Mouse (Mus musculus) myocyte (in vitro differentiated cells): ENCODE measurements around the gene Resp18. TPM values are rescaled to one million over a fixed set of nuclear protein-coding genes. Genes with fewer than 3 reads are reported as not detected.

Experiments used
- H3K27me3 ChIP-seq: one replicate; pipeline ENCODE4 v1.6.1; 2011; ENCODE audit not compliant: control insufficient read depth, insufficient read depth, insufficient read length
- H3K36me3 ChIP-seq: one replicate; pipeline ENCODE4 v1.6.1; 2011; ENCODE audit not compliant: control insufficient read depth, insufficient read depth
- H3K4me2 ChIP-seq: one replicate; pipeline ENCODE4 v1.6.1; 2011; ENCODE audit warnings: low read depth, control low read depth
- H3K4me3 ChIP-seq: one replicate; pipeline ENCODE4 v1.5.1; 2011; ENCODE audit warnings: mild to moderate bottlenecking, control low read depth, moderate library complexity
- H3K79me2 ChIP-seq: one replicate; pipeline ENCODE4 v1.6.1; 2011; ENCODE audit not compliant: control insufficient read depth, insufficient read depth
- H3ac ChIP-seq: one replicate; pipeline ENCODE4 v1.6.1; 2011; ENCODE audit not compliant: control insufficient read depth, insufficient read length
- CEBPB ChIP-seq: IDR thresholded peaks from 2 replicates; pipeline ENCODE4 v1.6.1; 2011; ENCODE audit warnings: mild to moderate bottlenecking, moderate library complexity; ENCODE audit not compliant: poor library complexity, insufficient read depth, severe bottlenecking
- E2F4 ChIP-seq: IDR thresholded peaks from one replicate; pipeline ENCODE4 v1.6.1; 2011; ENCODE audit warnings: mild to moderate bottlenecking, control low read depth, moderate library complexity; ENCODE audit not compliant: insufficient read depth
- MAX ChIP-seq: IDR thresholded peaks from one replicate; pipeline ENCODE4 v1.6.1; 2011; ENCODE audit warnings: low read depth, mild to moderate bottlenecking, control low read depth
- MYOD1 ChIP-seq, 3 experiments: IDR thresholded peaks; one replicate each; pipeline ENCODE4 v1.6.1; 2011; ENCODE audit warnings: control low read depth in 2 of 3, low read depth in 2 of 3, mild to moderate bottlenecking in 2 of 3, moderate library complexity in 1 of 3; ENCODE audit not compliant: insufficient read length in 2 of 3, control insufficient read depth in 1 of 3
- MYOG ChIP-seq, 3 experiments: IDR thresholded peaks; one replicate each; pipeline ENCODE4 v1.6.1; 2011; ENCODE audit warnings: control low read depth in 2 of 3, low read depth in 2 of 3, mild to moderate bottlenecking in 2 of 3; ENCODE audit not compliant: insufficient read length in 2 of 3, control insufficient read depth in 1 of 3, insufficient read depth in 1 of 3
- POLR2A ChIP-seq: IDR thresholded peaks from one replicate; pipeline ENCODE4 v1.6.1; 2011; ENCODE audit warnings: low read depth, mild to moderate bottlenecking, control low read depth, moderate library complexity; ENCODE audit not compliant: insufficient read length
- POLR2AphosphoS2 ChIP-seq: IDR thresholded peaks from one replicate; pipeline ENCODE4 v1.6.1; 2011; ENCODE audit warnings: low read depth, control low read depth; ENCODE audit not compliant: insufficient read length
- REST ChIP-seq: IDR thresholded peaks from one replicate; pipeline ENCODE4 v1.6.1; 2011; ENCODE audit warnings: mild to moderate bottlenecking, control low read depth, moderate library complexity; ENCODE audit not compliant: insufficient read depth, insufficient read length
- SRF ChIP-seq: IDR thresholded peaks from one replicate; pipeline ENCODE4 v1.6.1; 2011; ENCODE audit warnings: low read depth; ENCODE audit not compliant: control insufficient read depth, insufficient read length
- TCF12 ChIP-seq: IDR thresholded peaks from one replicate; pipeline ENCODE4 v1.6.1; 2011; ENCODE audit warnings: mild to moderate bottlenecking, control low read depth; ENCODE audit not compliant: poor library complexity, insufficient read depth, severe bottlenecking
- TCF3 ChIP-seq: IDR thresholded peaks from one replicate; pipeline ENCODE4 v1.6.1; 2011; ENCODE audit warnings: low read depth, control low read depth; ENCODE audit not compliant: insufficient read length
- USF1 ChIP-seq: IDR thresholded peaks from one replicate; pipeline ENCODE4 v1.6.1; 2011; ENCODE audit warnings: low read depth, mild to moderate bottlenecking, control low read depth, moderate library complexity
- polyA plus RNA-seq: library from polyadenylated mRNA; unstranded; fragments of >200 nt; fragmentation: generic; extraction: Trizol; gene quantifications from one replicate; pipeline ENCODE4 v1.2.1, GENCODE M21; 2012; ENCODE audit warnings: missing spikeins

The Resp18 gene
- polyA plus RNA-seq, 1 experiment = not detected

DNA sequence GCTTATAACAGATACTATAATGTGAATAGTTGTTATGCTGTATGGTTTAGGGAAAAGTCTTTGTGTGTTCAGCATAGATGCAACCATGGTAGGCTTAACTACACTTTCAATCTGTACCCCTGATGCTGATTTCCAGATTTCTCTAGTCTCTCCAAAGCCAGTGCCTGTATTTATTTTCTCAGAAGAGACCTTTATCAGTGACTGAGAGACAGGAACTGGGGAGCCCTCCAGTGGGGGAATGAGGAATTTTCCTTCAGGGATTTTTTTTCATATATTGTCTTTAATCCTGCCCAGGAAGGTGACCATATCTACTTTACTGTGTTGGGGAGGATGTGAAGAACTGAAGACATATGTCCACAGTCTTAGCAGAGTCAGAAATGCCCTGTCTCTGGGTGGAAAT lies 12.4 kb upstream of the Resp18 start:
- no peaks in the 10 kb centered on the region for H3K36me3 ChIP-seq
- TF ChIP-seq CEBPB (no peak), TCF12 (no peak), E2F4 (no peak), MYOD1 (IDR thresholded peaks at IDR 0.05; ENCODE audit: control insufficient read depth in 1 of 3, insufficient read length in 2 of 3, low read depth in 2 of 3) (no peak), POLR2A (no peak), USF1 (no peak), REST (no peak), SRF (no peak), MYOG (IDR thresholded peaks at IDR 0.05; ENCODE audit: control insufficient read depth in 1 of 3, insufficient read depth in 1 of 3, insufficient read length in 2 of 3, low read depth in 2 of 3) (no peak), TCF3 (no peak), MAX (no peak), POLR2AphosphoS2 (no peak)
- no peaks in the 10 kb centered on the region for H3K27me3 ChIP-seq
- H3K79me2 ChIP-seq = no peaks in the 10 kb centered on the region
- H3ac ChIP-seq = no peak overlapping the region
- no peak overlapping the region for H3K4me2 ChIP-seq
- no peak overlapping the region for H3K4me3 ChIP-seq

DNA sequence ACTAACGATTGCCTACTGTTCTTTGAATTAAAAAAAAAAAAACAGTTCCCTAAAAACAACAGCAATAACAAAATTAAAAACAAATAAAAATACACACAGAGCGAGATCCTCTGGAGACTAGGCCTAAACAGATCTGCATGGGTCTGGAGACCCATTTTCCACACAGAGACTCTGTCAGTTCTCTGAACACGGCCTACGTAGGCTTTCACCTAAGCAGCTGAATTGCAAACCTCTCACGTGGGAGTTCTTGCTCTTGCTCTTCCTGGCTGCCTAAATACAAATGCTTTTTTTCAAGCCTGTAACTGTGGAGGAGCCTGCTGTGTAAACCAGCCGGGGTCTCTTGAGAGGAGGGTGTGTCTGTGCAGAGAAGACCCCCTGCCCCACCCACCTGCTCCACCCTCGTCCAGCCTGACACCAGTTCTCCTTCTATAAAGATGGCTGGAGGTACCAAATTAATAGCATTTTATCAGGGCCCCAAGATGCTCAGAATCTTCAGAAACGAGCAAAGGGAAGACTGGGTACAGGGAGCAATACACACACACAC lies 11.7 kb upstream of the Resp18 start:
- Histone ChIP-seq H3K4me3 (no peak overlapping the region), H3ac (no peak overlapping the region), H3K27me3 (no peaks in the 10 kb centered on the region), H3K79me2 (no peaks in the 10 kb centered on the region), H3K36me3 (no peaks in the 10 kb centered on the region), H3K4me2 (no peak overlapping the region)
- TF ChIP-seq TCF12 (no peak), POLR2A (no peak), MAX (no peak), USF1 (no peak), REST (no peak), POLR2AphosphoS2 (no peak), E2F4 (no peak), TCF3 (no peak), SRF (no peak), MYOG (IDR thresholded peaks at IDR 0.05; ENCODE audit: control insufficient read depth in 1 of 3, insufficient read depth in 1 of 3, insufficient read length in 2 of 3, low read depth in 2 of 3) (no peak), MYOD1 (IDR thresholded peaks at IDR 0.05; ENCODE audit: control insufficient read depth in 1 of 3, insufficient read length in 2 of 3, low read depth in 2 of 3) (no peak)

DNA sequence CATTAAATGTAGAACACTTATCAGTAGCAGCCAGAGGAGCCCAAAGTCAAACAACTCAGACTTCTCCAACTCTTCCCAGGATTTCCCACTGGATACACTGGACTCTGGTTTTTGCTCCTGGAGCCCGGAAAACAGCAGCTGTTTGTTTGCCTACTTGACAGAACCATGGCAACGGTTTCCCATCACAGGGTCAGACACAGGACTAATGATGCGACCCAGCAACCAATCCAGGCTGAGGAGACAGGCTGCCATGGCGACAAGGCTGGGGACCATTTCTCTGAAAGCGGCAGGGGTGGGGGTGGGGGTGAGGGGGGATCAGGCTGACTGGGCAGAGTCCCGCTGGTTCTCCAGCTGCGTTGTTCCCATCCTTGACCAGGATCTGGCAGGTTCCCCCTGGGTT lies 11.2 kb upstream of the Resp18 start:
- no peak for TF ChIP-seq TCF3
- Histone ChIP-seq H3K4me3 (no peak overlapping the region), H3K4me2 (no peak overlapping the region), H3K27me3 (no peaks in the 10 kb centered on the region), H3ac (no peak overlapping the region), H3K79me2 (no peaks in the 10 kb centered on the region), H3K36me3 (no peaks in the 10 kb centered on the region)

DNA sequence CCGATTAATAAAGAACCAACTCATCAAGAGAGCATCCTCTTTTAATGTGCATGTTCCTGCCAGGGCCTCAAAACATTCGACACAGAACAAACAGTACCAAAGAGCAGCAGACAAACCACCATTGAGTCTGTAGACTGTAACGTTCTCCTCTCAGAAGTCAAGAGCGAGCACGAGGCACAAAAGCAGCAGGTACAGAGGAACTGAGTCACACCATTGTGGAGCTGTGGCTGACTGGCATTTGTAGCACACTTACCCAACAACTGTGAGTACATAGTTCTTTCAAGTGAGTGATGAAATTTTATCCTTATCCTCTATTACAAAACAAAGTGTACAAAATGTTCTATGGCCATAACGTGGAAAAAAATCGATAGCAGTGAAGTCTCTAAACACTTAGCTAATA lies 6.7 kb upstream of the Resp18 start:
- TF ChIP-seq MAX (no peak), MYOG (IDR thresholded peaks at IDR 0.05; ENCODE audit: control insufficient read depth in 1 of 3, insufficient read depth in 1 of 3, insufficient read length in 2 of 3, low read depth in 2 of 3) (no peak), TCF12 (no peak), MYOD1 (IDR thresholded peaks at IDR 0.05; ENCODE audit: control insufficient read depth in 1 of 3, insufficient read length in 2 of 3, low read depth in 2 of 3) (no peak), POLR2AphosphoS2 (no peak), POLR2A (no peak), CEBPB (no peak), USF1 (no peak), SRF (no peak), REST (no peak), TCF3 (no peak), E2F4 (no peak)
- H3K36me3 ChIP-seq = no peaks in the 10 kb centered on the region
- H3K4me3 ChIP-seq = no peak overlapping the region
- no peaks in the 10 kb centered on the region for H3K27me3 ChIP-seq
- no peaks in the 10 kb centered on the region for H3K79me2 ChIP-seq
- H3ac ChIP-seq = no peak overlapping the region
- no peak overlapping the region for H3K4me2 ChIP-seq

DNA sequence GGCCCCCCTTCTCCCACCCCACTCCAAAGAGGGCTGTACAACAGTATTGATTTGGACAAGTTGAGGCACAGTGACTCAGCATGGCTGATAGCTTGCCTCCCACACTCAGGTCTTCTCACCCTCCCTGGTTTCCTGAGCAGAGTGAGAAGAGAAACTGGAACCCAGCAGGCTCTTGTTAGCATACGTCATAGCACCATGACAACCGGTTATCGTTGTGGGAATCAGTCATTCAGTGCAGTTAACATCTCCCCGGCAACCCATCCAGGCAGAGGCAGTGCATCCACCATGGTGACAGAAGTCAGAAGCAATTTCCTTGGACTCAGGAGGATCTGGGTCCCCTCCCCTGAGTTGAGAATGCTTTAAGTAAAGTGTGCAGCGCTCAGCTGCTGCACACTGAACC lies 4.8 kb upstream of the Resp18 start:
- H3K27me3 ChIP-seq = peaks cover 5% of the 10 kb centered on the region
- TF ChIP-seq USF1 (no peak), TCF12 (no peak), SRF (no peak), POLR2AphosphoS2 (no peak), MYOG (IDR thresholded peaks at IDR 0.05; ENCODE audit: control insufficient read depth in 1 of 3, insufficient read depth in 1 of 3, insufficient read length in 2 of 3, low read depth in 2 of 3) (no peak), MYOD1 (IDR thresholded peaks at IDR 0.05; ENCODE audit: control insufficient read depth in 1 of 3, insufficient read length in 2 of 3, low read depth in 2 of 3) (no peak)

More for the DNA sequence above, 4.8 kb upstream of the Resp18 start:
- no peaks in the 10 kb centered on the region for H3K36me3 ChIP-seq
- no peak overlapping the region for H3K4me3 ChIP-seq
- H3K79me2 ChIP-seq = no peaks in the 10 kb centered on the region
- H3ac ChIP-seq = no peak overlapping the region
- no peak overlapping the region for H3K4me2 ChIP-seq
